In the genomic region with DNA sequence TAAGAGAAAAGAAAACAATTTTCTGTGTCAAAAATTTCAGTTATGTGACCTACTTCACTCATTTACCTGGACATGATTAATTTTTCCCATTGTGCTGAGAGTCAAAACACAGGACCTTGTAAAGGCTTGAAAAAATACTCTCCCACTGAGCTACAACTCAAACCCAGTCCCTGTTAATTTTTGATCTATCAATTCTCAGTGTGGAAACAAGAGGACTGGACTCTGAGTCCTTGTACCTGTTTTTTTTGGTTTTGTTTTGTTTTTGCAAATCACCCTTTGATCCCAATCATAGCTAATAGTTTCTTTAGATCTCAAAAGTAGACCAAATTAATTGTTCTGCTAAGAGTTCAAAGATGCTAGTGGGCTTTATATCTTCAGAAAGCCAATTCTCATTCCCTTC, we compare ENCODE assay signal across 22 mouse cellular contexts. TPM values are rescaled to one million over a fixed set of nuclear protein-coding genes. Genes with fewer than 3 reads are reported as not detected.
"Had no signal": no experiment of that assay in that cellular context is flagged by ENCODE, and none has a peak within 500 bp of the region (broad histone marks: within the 10 kb centered on the region; RNA-seq: fewer than 3 reads in every experiment).

No protein-coding gene starts in this region.

- H3K9me3 ChIP-seq: limb, embryonic 10.5 days; limb, embryonic 13.5 days; megakaryocyte, embryonic 14.5 days; midbrain, embryonic 10.5 days; midbrain, embryonic 13.5 days; neural tube, embryonic 13.5 days; stomach, embryonic 15.5 days had no signal

- H3K4me1 ChIP-seq: limb, embryonic 13.5 days; midbrain, embryonic 10.5 days; midbrain, embryonic 13.5 days; neural tube, embryonic 13.5 days; stomach, embryonic 15.5 days had no signal

- H3K36me3 ChIP-seq: limb, embryonic 10.5 days; limb, embryonic 13.5 days; midbrain, embryonic 10.5 days; midbrain, embryonic 13.5 days; neural tube, embryonic 13.5 days; stomach, embryonic 15.5 days had no signal

- H3K9ac ChIP-seq: limb, embryonic 13.5 days; liver, embryonic 14.5 days; liver, postnatal 0 days; lung, embryonic 14.5 days; midbrain, embryonic 13.5 days; neural tube, embryonic 13.5 days; stomach, embryonic 15.5 days had no signal

- H3K4me3 ChIP-seq: limb, embryonic 10.5 days; limb, embryonic 13.5 days; megakaryocyte, embryonic 14.5 days; midbrain, embryonic 10.5 days; midbrain, embryonic 13.5 days; myocyte; neural tube, embryonic 13.5 days; stomach, embryonic 15.5 days had no signal

- ATAC-seq: liver, postnatal 0 days; lung, postnatal 0 days; midbrain, embryonic 13.5 days; midbrain, embryonic 16.5 days had no signal

- H3K4me2 ChIP-seq: limb, embryonic 13.5 days; lung, embryonic 14.5 days; midbrain, embryonic 13.5 days; neural tube, embryonic 13.5 days; stomach, embryonic 15.5 days had no signal

- H3K27me3 ChIP-seq: limb, embryonic 13.5 days; megakaryocyte, embryonic 14.5 days; midbrain, embryonic 13.5 days; neural tube, embryonic 13.5 days; stomach, embryonic 15.5 days had no signal

- H3K27ac ChIP-seq: limb, embryonic 10.5 days; limb, embryonic 13.5 days; liver, embryonic 14.5 days; midbrain, embryonic 10.5 days; midbrain, embryonic 13.5 days; neural tube, embryonic 13.5 days; stomach, embryonic 15.5 days had no signal

- DNase-seq: kidney, adult 11 months; kidney, postnatal 10 days; kidney, postnatal 4 days; liver; liver, postnatal 0 days; lung, embryonic 14.5 days; retina, postnatal 1 day; right cerebral cortex, postnatal 25 days; spleen, adult 18-20 months; thymus, postnatal 25 days had no signal

RNA-seq across cellular contexts. Expression of gene Ggt7, which starts 21.7 kb away (rescaled TPM):
- total RNA-seq: neutrophil, adult 5-6 weeks had no signal
